Mouse (Mus musculus) lung, adult 2 months (tissue): ENCODE measurements at regions not wholly inside any gene's neighbourhood (a gene's known extent, or its start where the extent isn't known, plus 50 kb on each side); places are given as distances from the start of the nearest gene placed in this dataset.

Source experiments
- CTCF ChIP-seq: fragments of 200-500 bp; IDR thresholded peaks from 2 replicates; pipeline ENCODE4 v1.5.1; 2011; ENCODE audit warnings: mild to moderate bottlenecking, low read length, control low read depth; ENCODE audit not compliant: insufficient read depth
- POLR2A ChIP-seq: fragments of 200-500 bp; IDR thresholded peaks from 2 replicates; pipeline ENCODE4 v1.6.1; 2011; ENCODE audit warnings: low read depth, mild to moderate bottlenecking, control low read depth, low read length, borderline replicate concordance; ENCODE audit errors: extremely low read depth

GRCm38 (mm10) chr13:107880551-107880950, 163.7 kb upstream of the Smim15 start:
- TF ChIP-seq CTCF (no peak), POLR2A (no peak)
